In the genomic region with DNA sequence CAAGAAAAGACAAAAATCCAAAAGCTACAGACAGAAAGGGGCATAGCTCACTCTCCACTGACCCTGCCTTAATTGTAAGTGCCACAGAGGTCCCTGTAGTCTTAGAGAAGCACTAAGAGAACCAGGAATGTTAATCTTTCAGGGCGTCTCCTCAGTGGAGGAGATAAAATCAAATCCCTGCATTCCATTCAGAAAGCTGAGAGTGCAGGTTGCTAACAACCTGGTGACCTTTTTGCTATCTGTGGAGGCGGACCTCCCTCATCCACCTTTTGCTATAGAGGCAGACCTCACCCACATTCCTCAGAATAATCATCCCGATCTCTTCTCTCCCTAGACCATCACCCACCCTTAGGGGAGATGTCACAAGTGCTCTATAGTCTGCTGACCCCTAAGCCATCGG, we compare ENCODE assay signal across 29 mouse cellular contexts. TPM values are rescaled to one million over a fixed set of nuclear protein-coding genes. Genes with fewer than 3 reads are reported as not detected.
DNase-seq lines count a peak whose midpoint lies in the region; ATAC-seq and TF ChIP-seq lines count a peak whose summit lies in the region.
"Had no signal": no experiment of that assay in that cellular context is flagged by ENCODE, and none has a peak within 500 bp of the region (broad histone marks: within the 10 kb centered on the region; RNA-seq: fewer than 3 reads in every experiment).

No protein-coding gene starts in this region.

- 0 out of 2 replicates have a peak, but pooled peaks have one; percentile 12 for ATAC-seq in intestine, embryonic 15.5 days
- ATAC-seq in intestine, postnatal 0 days: no peak
- ATAC-seq: activated CD4-positive, CD25-positive, alpha-beta regulatory T cell, adult 4 months; forebrain, embryonic 14.5 days; forebrain, postnatal 0 days; hindbrain, embryonic 16.5 days; inflammation-experienced regulatory T-cells, adult 6 months; Patski had no signal

- H3K36me3 ChIP-seq in intestine, embryonic 15.5 days: no peaks in the 10 kb centered on the region
- no peaks in the 10 kb centered on the region for H3K36me3 ChIP-seq in intestine, postnatal 0 days (ENCODE audit: control insufficient read depth, insufficient read depth)
- H3K36me3 ChIP-seq: embryonic facial prominence, embryonic 12.5 days; embryonic facial prominence, embryonic 15.5 days; hindbrain, embryonic 12.5 days had no signal

- 45% methylated on average over 4 of the region's 4 CpGs for WGBS in intestine, embryonic 15.5 days
- WGBS in intestine, postnatal 0 days: 33% methylated on average over 4 of the region's 4 CpGs

- H3K4me1 ChIP-seq in intestine, embryonic 15.5 days (replicated peaks): peaks cover 4% of the 10 kb centered on the region
- peaks cover 3% of the 10 kb centered on the region; the same call in 1 of the 2 replicates for H3K4me1 ChIP-seq in intestine, postnatal 0 days (replicated peaks; ENCODE audit: control insufficient read depth, insufficient read depth, low read length)

- peak; percentile 93 for DNase-seq in R1 (ENCODE audit: low read depth, low spot score)
- DNase-seq in yolk sac, embryonic 10.5 days (ENCODE audit: low spot score): peak; percentile 61
- DNase-seq in spleen, postnatal 36 days (ENCODE audit: low spot score in 2 of 2): no peak
- DNase-seq in left cerebral cortex, postnatal 25 days (ENCODE audit: low spot score in 2 of 2): no peak
- DNase-seq: adrenal gland, postnatal 10 days; adrenal gland, postnatal 36 days; B cell, adult 2 months; cerebellum, adult 2 months; cerebellum, adult 9-11 months; cerebellum, postnatal 25 days; forebrain, postnatal 0 days; gastrocnemius, adult 2 months; gastrocnemius, postnatal 14 days; heart, adult 11 months; kidney, adult 18-20 months had no signal

- H3K9me3 ChIP-seq in intestine, embryonic 15.5 days: no peaks in the 10 kb centered on the region
- no peaks in the 10 kb centered on the region for H3K9me3 ChIP-seq in intestine, postnatal 0 days (ENCODE audit: control insufficient read depth)
- H3K9me3 ChIP-seq: embryonic facial prominence, embryonic 12.5 days; embryonic facial prominence, embryonic 15.5 days; hindbrain, embryonic 12.5 days had no signal

- no peak overlapping the region for H3K4me2 ChIP-seq in intestine, embryonic 15.5 days (replicated peaks)
- H3K4me2 ChIP-seq in intestine, postnatal 0 days (replicated peaks; ENCODE audit: low read depth): no peak overlapping the region
- H3K4me2 ChIP-seq: embryonic facial prominence, embryonic 12.5 days; embryonic facial prominence, embryonic 15.5 days; heart, embryonic 11.5 days; hindbrain, embryonic 12.5 days had no signal

- H3K27me3 ChIP-seq in intestine, embryonic 15.5 days (replicated peaks): no peaks in the 10 kb centered on the region
- peaks cover 13% of the 10 kb centered on the region; the same call in 1 of the 2 replicates for H3K27me3 ChIP-seq in intestine, postnatal 0 days (replicated peaks; ENCODE audit: control insufficient read depth, insufficient read depth, low read length)
- H3K27me3 ChIP-seq: CH12.LX; embryonic facial prominence, embryonic 15.5 days; Patski had no signal

- H3K4me3 ChIP-seq in intestine, embryonic 15.5 days (replicated peaks): no peak overlapping the region
- H3K4me3 ChIP-seq in intestine, postnatal 0 days (ENCODE audit: low read depth, low read length): no peak overlapping the region
- H3K4me3 ChIP-seq: embryonic facial prominence, embryonic 12.5 days; embryonic facial prominence, embryonic 15.5 days; gastrocnemius, adult 2 months; hindbrain, embryonic 12.5 days had no signal

- intact Hi-C loops in left cerebral cortex, postnatal 25 days (cut with DNase I): no loop called here

- TF ChIP-seq CTCF in intestine, postnatal 0 days (IDR thresholded peaks at IDR 0.05; ENCODE audit: low read depth): no peak

- no peak overlapping the region for H3K9ac ChIP-seq in intestine, embryonic 15.5 days
- H3K9ac ChIP-seq in intestine, postnatal 0 days (ENCODE audit: low read depth, low read length): no peak overlapping the region
- H3K9ac ChIP-seq: embryonic facial prominence, embryonic 12.5 days; embryonic facial prominence, embryonic 15.5 days; forebrain, postnatal 0 days; hindbrain, embryonic 12.5 days had no signal

- no peak overlapping the region for H3K27ac ChIP-seq in intestine, embryonic 15.5 days
- H3K27ac ChIP-seq in intestine, postnatal 0 days (ENCODE audit: low read depth, low read length): no peak overlapping the region
- H3K27ac ChIP-seq: embryonic facial prominence, embryonic 12.5 days; embryonic facial prominence, embryonic 15.5 days; gastrocnemius, adult 2 months; hindbrain, embryonic 12.5 days had no signal

RNA-seq across cellular contexts. Expression of a gene that starts 4.7 kb away (rescaled TPM):
- polyA plus RNA-seq in intestine, embryonic 15.5 days (2015; fragmentation: Nextera tagmentation; extraction: Ambion mirVana): 247 and 268 TPM in 2 replicates
- polyA plus RNA-seq in intestine, postnatal 0 days (2015; fragmentation: Nextera tagmentation; extraction: Ambion mirVana): 142 and 148 TPM in 2 replicates
- 100 to 1,000 TPM; 267 to 269 TPM for total RNA-seq in left cerebral cortex, postnatal 25 days (2021)

RNA-seq across cellular contexts. Expression of a gene that starts 5.9 kb away (rescaled TPM):
- 2.2 TPM in 2 replicates for polyA plus RNA-seq in intestine, embryonic 15.5 days (2015; fragmentation: Nextera tagmentation; extraction: Ambion mirVana)
- 0.85 and 0.86 TPM in 2 replicates for polyA plus RNA-seq in intestine, postnatal 0 days (2015; fragmentation: Nextera tagmentation; extraction: Ambion mirVana)
- total RNA-seq in left cerebral cortex, postnatal 25 days (2021): 1 to 10 TPM; 7.8 to 8.3 TPM
- total RNA-seq: common myeloid progenitor, adult 5-6 weeks; hematopoietic stem cell, adult 5-6 weeks had no signal
- polyA plus RNA-seq: activated CD4-positive, CD25-positive, alpha-beta regulatory T cell, adult 4 months; inflammation-experienced regulatory T-cells, adult 6 months had no signal

RNA-seq across cellular contexts. Expression of a gene that starts 14.9 kb away (rescaled TPM):
- polyA plus RNA-seq in intestine, embryonic 15.5 days (2015; fragmentation: Nextera tagmentation; extraction: Ambion mirVana): 276 and 282 TPM in 2 replicates
- 66.5 and 75.1 TPM in 2 replicates for polyA plus RNA-seq in intestine, postnatal 0 days (2015; fragmentation: Nextera tagmentation; extraction: Ambion mirVana)
- total RNA-seq in left cerebral cortex, postnatal 25 days (2021): 100 to 1,000 TPM; 112 to 113 TPM

Comparison
In these comparisons a context has a peak if more than half of its experiments do, and no peak if none do; other contexts are left out.
1. DNase-seq: peak in R1 (single experiment) and yolk sac, embryonic 10.5 days (single experiment); none in spleen, postnatal 36 days (0 of 2) and left cerebral cortex, postnatal 25 days (0 of 2).